Mouse (Mus musculus) right cerebral cortex, postnatal 36 days (tissue): Measurements from ENCODE around the gene Slc39a11.
A peak's percentile ranks its signal among the peaks of the same experiment; 100 is the strongest.

ENCODE experiments used
- DNase-seq, 2 experiments: peaks; one replicate each; pipeline ENCODE4 v3.0.0; 2022; ENCODE audit warnings: low spot score in 2 of 2, mixed read lengths in 1 of 2

The Slc39a11 gene

DNA sequence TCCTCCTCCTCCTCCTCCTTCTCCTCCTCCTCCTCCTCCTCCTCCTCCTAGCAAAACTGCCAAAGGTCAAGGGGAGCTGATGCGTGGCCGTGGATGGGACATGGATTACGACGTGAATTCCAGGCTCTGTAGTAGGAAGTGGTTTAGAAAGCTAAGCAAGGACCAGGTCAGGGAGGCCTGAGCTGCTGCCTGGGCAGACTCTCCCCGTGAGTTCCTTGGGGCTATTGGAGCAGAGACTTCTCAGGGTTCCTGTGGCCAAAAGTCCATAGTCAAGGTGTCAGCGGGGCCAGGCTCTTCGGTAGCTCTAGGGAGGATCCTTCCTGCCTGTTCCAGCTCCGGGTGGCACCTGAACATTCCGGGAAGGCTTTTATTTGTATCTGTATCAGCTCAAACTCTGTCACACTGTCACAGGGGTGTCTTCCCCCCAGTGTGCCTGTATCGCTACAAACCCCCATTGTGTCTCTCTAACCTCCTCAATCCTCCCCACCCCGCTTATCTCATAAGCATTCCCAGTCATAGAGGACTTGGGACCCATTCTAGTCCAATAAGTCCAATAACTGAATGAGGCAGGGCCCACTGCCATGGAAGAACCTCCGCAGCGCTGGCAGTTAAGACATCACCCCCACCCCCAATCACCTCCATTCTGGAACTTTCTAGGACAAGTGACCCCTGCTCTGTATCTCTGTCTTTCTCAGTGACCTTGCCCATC, 356.8 kb downstream of the Slc39a11 start:
- no peak for DNase-seq

DNA sequence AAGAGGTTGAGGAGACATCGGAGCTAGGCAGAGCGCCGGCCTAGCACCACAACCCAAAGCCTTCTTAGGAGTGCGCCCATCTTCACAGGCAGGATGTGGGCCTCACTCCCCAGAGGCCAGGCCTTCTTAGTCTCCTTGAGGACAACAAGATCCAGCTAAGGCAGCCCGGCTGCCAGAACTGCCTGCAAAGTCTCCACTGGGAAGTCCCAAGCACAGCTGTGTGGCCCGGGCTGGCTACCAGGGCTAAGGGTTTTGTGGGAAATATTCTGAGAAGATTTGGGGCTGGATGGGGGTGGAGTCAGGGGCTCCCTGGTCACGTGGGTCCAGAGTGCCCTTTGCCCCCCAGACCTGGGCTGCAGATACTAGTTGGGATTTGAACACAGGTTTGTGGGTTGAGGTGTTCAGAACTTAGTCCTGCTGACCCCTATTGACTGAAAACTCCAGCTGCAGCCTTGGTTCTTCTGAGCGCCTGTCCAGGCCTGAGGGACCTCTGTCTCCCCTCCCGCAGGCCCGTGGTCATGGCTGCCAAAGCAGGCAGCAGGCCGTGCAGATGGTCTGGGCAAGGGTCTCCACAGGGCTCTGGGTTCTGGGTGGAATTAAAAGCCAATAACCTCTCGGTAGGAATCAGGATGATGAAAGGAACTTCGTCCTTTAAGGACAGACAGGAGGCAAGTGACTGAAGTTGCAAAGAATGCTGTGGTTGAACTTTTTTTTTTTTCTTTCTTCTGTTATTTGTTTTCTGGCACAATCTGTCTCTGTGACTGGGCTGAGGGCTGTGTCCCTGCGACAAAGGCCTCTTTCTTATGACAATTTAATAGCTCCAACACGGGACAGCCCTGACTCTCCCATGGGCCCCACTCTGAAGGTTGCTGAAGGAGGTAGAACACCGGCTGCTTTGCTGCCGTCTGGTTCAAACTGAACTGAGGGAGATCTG, 357.8 kb downstream of the Slc39a11 start:
- no peak for DNase-seq

DNA sequence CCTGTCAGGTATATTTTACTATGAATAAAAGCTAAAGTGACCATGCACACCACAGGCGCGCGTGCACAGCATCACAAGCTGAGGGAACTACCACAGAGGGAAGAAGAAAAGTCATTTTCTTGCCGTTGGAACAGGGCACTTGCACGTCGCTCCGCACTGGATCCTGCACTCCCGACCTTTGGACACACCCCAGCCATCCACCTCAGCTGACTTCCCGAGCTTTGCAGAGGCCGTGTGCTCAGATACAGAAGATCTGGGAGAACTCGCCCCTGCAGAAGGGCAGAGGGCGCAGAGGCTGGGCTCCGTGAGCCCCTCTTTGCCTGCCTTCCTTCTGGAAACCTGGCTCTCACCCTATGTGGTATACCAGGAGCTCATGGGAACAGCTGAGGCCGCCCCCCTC, 359.0 kb downstream of the Slc39a11 start:
- DNase-seq = no peak

DNA sequence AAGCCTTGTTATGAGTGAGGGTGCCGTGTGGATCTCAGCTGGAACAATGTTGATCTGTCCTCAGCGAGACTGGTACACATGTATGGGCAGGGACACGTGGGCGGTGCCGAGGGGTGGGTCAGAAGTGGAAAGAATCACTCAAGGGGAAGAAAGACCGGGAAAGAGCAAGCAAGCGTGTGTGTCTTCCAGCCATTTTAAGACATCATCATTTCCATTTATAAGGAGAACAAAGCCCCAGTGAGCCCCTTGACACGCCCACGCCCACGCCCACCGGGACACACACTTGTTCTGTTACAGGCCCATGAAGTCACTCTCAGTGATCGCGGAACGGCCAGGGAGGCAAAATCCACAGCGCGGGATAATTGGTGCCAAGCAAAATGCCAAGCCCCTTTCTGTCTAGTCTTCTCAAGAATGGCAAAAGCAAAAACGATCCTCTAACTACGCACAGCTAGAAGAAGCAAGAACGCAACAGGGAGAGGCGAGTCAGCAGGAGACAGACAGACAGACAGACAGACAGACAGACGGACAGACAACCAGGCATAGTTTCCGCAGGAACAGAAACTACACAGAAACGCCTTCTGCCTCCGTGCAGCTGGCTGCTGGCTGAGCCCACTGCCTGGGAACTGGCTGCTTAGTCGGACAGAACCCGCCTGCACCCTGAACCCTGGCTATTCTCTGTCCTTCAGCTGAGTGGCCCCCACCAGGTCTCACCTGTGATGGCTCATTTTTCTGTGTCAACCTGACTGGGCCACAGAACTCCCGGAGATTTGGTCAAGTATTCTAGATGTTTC, 364.7 kb downstream of the Slc39a11 start:
- no peak for DNase-seq

DNA sequence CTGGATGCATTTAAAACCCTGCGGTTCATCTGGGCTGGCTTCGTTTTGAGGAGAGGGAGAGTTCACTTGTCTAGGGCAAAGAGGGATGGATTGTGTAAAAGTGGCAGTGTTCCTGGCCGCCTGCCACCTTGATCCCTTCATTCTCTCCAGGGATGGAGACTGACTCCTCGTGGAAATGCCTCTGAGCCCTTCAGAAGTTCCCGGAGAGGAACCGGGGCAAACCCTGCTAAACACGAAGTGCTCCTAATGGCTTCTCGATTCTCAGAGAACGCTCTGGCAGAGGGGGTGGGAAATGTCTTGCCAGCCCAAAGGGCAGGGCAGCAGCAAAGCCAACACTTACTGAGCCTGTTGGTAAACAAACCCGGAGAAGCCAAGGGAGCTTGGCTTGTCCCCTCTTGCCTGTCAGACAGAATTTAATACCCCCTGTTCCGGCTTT, 366.5 kb downstream of the Slc39a11 start:
- no peak for DNase-seq

DNA sequence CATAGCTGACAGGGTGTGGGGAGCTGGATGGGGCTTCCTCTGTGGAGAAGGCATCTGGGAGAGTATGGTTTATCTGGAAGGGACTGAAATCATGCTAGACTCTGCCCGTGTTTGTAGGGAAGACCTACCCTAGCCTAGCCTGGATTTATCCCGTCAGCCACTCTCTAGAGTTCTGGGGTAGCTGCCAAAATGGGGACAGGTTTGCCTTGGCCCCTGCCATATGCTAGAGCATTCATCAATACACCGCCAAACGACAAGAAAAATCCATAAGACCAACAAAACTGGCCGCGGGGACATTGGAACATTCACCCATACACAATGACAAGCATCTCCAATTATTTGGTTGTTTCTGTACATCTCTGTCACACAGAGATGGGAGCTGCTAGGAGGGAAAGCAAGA, 371.6 kb downstream of the Slc39a11 start:
- no peak for DNase-seq

DNA sequence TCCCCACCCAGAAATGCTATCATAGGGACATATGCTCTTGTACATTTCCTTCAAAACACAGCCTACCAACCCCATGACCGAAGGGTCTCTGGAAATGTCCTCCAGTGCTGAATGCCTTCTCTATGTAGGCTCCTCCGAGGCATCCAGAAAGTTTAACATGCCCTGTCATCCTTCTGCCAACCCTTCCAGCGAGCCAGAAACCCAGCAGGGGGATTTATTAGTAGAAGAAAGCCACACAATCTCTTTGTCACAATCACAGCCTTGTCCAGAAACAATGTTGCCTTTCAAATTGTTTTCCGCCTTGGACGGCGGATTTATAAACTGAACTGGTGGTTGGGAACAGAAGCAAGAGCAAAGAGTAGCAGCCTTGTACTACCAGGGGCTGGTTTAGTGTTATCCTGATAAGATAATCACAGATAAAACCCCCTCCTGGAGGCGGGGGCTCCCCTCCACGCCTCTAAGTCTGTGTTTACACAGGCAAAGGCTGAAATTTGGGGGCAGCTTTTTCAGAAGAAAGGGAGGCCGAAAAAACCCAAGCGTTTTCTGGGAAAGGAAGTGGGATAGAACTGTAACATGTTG, 372.8 kb downstream of the Slc39a11 start:
- no peak for DNase-seq

DNA sequence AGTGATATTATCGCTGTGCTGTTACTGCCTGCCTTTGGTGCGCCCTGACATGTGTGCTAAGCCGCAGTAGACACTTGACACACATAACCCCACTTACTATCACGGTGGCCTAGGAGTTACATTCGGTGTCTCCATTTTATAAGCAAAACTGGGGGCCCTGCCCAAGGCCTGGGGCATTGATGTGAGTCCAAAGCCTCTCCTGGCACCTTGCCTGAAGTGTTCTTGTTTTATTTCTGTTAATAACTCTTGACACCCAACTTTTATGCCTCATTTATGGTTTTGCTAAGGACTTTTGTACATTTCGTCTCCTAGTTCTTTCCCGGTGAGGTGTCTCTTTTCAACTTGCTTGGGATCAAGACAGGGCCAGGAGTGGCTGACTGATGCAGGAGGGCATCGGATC, 373.4 kb downstream of the Slc39a11 start:
- no peak for DNase-seq

DNA sequence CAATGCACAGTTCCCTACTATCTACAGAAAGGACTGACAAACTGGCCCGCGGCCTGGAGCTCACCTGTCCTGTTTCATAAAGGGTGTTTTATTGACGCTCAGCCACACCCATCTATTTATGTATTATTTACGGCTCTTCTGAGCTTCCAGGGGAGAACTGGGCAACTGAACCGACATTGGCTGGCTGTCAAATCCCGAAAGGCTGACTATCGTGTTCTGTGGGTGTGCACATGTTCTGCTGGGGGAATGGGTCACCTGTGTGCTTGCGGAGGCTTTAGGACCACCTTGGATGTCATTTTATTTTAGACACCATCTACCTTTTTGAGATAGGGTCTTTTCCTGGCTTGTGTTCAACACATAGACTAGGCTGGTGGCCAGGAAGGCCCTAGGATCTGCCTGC, 375.8 kb downstream of the Slc39a11 start:
- DNase-seq = no peak

DNA sequence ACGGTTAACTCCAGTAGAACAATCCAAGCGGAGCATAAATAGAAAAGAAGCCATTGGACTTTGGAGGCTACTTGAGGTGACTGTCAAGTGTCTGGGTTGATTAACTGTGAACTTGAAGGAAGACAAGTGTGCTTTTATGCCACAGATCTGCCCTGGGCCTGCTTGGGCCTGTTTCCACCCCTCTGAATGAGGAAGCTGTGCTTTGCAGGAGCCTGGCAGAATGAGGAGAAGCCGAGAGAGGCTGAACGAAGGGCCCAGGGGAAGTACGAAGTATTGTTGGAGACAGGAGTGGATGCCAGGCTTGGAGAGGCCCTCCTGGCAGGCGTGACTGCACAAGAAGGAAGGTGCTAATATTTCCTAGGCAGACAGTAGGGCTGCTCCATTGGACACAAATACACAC, 378.0 kb downstream of the Slc39a11 start:
- DNase-seq = no peak

DNA sequence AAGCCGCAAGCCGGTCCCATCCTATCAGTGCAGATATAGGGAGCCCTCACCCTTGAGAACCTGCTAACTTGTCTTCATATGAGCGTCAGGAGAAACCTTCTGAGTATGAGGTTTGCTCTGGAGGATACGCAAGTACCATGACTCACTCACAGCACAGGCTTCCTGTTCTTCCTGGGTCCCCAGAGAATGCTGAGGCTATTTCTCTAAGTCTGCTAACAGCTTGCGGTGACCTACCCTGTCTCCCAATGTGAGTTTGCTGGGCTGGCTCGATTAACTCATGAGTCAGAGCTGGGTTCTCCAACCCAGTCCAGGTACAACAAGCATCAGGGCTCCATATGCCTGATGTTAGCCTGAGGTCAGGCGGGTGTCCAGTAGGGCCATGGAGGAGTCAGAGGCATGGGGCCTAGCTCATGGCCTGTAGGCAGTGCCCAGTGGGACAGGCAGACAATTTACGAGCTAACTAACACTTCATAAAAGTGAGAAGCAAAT, 381.0 kb downstream of the Slc39a11 start:
- no peak for DNase-seq

DNA sequence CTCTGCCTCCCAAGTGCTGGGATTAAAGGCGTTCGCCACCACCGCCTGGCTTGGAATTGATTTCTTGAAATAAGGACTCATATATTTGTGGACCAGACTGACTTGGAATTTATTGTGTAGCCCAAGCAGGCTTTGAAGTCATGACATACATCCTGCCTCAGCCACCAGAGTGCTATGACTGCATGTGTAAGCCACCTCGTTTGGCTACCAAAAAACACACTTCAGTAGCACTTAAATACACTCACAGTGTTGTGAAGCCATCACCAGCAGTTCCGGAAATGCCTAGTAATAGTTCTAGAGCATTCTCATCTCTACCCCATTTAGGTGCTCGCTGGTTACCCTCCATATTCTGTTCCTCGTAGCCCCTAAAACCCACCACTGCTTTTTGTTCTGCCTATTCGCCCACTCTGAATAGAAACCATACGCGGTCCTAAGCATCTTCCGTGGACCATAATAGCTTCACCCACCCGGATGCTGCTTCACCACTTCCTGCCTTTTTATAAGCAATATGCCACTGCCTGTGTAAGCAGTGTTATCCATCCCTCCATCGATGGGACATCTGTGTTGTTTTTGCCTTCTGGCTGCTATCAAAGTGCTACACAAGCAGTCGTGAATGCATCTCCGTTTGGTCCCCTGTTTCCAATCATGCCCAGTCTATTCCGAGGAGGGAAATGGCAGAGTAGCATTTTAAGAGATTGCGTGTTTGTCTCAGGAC, 382.2 kb downstream of the Slc39a11 start:
- DNase-seq = no peak

DNA sequence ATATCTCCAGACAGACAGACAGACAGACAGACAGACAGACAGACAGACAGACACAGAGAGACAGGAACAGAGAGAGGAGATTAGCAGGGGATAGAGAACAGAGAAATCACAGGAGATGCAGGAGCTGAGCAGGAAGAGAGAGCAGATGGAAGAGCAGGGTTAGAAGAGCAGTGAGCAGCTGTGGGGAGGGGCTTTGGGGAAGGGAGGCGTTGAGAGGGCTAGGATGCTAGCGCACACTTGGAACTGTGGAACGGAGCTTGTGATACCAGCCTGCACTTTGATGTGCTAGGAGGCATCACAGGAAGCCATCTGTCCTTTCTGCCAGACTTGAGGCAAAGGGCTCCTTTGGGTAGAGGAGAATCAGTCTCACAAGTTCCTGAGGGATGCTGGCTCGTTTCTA, 383.2 kb downstream of the Slc39a11 start:
- DNase-seq = peak in 1 of 2 experiments; percentile 8

DNA sequence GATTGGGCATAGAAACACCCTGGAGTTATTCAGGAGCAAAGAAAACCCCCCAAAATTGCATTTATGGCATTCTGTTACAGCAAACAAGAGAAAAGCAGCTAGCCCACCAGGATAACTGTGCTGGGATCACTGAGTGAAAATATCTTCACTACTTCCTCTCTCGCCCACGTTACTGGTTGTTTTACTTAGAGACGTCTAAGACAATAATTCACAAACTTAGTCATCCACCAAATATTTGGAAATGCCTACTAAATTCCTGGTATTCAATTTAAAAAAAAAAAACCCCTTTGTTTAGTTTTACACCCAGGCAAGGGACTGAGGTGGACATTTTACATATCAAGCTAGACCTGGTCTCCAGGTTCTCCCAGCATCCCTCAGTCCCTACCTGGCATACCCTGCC, 384.3 kb downstream of the Slc39a11 start:
- no peak for DNase-seq

DNA sequence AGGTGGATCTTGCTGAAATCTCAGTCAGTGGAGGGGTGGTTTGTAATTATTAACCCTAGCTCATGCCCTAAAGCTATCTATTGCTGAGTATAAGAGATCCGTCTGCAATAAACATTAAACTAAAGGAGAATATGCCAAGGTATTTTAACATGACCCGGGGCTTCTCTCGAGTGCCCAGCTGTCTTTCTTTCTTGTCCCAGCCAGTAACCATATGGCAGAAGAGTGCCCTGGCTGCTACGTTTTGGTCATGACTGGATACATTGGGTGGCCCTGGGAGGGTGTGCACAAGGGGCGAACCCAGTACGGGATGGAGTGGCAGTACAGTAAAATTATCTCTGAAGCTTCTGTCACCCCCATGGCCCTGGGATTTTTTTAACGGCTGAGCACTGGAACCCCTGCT, 385.9 kb downstream of the Slc39a11 start:
- no peak for DNase-seq

DNA sequence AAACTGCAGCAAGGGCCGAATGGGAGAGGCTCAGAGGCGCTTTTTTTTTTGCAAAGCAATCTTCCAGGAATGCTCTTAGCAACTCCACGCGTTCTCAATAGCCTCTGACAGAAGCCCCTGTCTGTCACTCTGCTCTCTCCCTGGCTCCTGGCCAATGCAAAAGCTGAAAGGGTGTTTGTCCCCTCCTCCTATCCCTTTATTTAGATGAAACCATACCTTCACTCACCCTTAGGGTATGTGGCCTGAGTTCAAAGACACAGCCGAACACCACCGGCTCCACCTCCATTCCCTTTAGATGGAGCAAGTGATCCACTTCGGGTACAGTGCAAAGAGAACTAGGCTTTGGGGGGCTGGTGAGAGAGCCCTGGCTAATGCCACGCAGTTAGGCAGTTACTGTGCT, 387.8 kb downstream of the Slc39a11 start:
- no peak for DNase-seq

DNA sequence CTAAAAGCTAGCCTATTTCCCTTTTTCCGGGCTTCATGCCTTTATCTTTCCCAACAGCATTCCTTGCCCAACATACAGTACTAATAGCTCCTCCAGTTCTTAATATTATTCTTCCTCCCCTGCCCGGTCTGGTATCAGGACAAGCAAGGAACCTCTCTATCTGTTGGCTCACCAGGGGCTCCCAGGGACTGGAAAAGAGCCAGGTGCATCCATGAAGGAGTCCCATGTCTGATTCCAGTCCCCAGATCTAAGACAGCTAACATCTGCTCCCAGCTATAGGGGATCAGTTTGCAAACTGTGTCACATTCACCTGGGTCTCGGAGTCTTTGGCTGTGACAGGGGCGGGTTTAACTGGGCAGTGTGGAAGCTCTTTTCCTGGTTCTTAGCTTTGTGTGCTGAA, 388.5 kb downstream of the Slc39a11 start:
- no peak for DNase-seq

DNA sequence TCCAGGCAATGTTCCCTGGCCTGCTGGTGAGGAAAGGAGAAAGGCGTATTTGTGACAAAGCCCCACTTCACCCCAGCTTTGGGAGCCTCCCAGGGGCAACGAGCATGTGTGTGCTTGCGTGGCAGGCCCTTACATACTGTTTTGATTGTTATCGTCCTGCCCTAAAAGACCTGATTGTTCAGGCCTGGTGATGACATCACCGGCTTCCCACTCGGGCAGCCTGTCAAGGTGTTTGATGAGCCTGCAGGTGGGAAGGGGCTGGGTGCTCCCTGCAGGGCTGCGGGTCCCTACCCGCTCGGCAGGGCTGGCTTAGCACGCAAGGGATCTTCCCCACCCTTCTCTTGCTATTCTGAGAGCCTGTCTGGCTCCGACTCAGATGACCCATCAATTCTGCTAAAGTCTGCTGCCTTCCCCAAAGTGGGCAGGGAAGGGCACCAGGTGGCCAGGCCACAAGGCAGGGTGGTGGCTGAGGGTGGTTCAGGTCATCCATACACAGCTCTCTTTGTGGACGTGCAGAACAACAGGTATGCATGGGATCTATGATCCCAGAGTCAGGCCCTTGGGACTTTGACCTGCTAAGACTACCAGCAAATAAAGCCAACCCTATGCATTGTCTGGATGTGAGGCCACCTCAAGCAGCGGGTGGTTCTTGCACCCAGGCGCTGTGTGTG, 390.0 kb downstream of the Slc39a11 start:
- DNase-seq = no peak

DNA sequence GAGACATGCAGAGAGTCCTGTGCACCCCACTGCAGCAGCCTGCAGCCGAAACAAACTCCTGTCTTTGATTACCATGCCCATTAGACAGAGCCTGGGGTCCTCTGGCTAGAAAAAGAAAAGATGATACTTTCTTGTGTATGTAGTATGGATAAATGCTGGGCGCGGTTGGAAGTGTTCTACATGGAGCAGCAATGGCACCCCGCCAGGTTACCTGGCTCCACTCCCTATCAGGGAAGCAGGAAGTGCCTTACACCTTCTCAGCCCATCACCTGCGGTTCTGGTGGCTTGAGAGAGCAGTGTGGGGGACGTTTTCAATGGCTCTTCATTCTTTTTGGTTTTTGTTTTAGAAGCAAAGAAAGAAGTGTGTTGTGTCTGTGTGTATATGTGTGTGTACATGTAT, 391.9 kb downstream of the Slc39a11 start:
- no peak for DNase-seq

DNA sequence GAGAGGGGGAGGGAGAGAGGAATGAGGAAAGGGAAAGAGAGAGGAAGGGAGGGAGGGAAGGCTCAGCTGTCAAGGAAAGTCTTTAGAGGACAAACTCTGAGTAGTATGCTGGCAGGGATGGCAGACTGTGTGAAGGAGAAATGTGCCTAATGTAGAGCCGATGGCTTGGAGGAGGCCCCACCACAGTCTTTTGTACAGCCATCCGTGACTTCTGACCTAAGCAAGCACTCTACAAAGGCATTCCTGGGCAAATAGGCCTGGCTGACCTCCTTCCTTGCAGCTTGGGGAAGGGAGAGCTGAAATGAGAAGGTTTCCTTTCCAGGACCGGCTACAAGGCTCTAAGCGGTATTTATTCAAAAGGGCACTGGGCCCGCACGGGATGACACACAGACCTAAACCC, 395.2 kb downstream of the Slc39a11 start:
- no peak for DNase-seq

DNA sequence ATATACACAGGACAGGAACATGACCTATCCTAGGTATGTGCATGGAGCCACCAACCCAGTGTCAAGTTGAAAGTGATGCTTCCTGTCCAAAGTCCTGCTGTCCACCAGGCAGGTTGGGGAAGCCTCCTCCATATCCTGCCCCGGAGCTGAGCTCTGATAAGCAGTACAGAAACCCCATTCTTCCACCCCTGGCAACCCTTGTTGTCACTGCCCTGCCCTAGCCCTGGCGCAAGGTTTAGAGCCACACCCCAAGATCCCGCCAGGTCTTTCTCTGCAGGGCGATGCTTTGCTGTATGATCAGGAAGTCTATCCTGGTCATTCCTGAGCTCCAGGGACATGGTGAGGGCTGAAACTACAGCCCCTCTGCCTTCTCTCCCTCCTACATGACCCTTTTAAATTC, 396.7 kb downstream of the Slc39a11 start:
- DNase-seq = no peak
